Mouse (Mus musculus) cerebellum, adult 2 months (tissue): ENCODE measurements around the gene Tmem192.

Source experiments
- CTCF ChIP-seq: fragments of 200-500 bp; IDR thresholded peaks from 2 replicates; pipeline ENCODE4 v1.5.1; 2011; ENCODE audit warnings: low read depth, mild to moderate bottlenecking, control low read depth, low read length, moderate library complexity, borderline replicate concordance; ENCODE audit not compliant: insufficient read depth
- POLR2A ChIP-seq: fragments of 200-500 bp; IDR thresholded peaks from 2 replicates; pipeline ENCODE4 v1.6.1; 2011; ENCODE audit warnings: low read length, control low read depth, borderline replicate concordance; ENCODE audit not compliant: insufficient read depth

DNA sequence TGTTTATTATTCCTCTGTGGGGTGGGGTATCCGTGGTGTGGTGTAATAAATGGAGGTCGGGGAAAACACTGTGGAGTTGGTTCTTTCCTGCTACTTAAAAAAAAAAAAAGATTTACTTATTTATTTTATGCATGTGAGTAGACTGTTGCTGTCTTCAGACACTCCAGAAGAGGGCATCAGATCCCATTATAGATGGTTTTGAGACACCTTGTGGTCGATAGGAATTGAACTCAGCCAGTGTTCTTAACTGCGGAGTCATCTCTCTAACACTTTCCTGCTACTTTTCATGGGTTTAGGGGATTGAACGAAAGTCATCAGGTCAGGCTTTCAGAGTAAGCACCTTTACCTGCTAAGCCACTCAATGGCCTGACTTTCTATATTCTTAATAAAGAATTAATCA is 2.2 kb upstream of the Tmem192 start:
- TF ChIP-seq CTCF: no peak
- TF ChIP-seq POLR2A: no peak
